Mouse (Mus musculus) liver, embryonic 14.5 days (tissue): ENCODE measurements around the gene Tmod2.
"Not testable (repeated sequence)": the region's sequence is repeated elsewhere in the genome, so short reads cannot be mapped to it uniquely, and the experiment has no call there.

ENCODE experiments used
- CTCF ChIP-seq: IDR thresholded peaks from 2 replicates; pipeline ENCODE4 v1.5.1; 2016; ENCODE audit warnings: antibody characterized with exemption, low read depth, control low read depth
- EP300 ChIP-seq: IDR thresholded peaks from 2 replicates; pipeline ENCODE4 v1.6.1; 2016; ENCODE audit warnings: antibody characterized with exemption, low read depth

DNA sequence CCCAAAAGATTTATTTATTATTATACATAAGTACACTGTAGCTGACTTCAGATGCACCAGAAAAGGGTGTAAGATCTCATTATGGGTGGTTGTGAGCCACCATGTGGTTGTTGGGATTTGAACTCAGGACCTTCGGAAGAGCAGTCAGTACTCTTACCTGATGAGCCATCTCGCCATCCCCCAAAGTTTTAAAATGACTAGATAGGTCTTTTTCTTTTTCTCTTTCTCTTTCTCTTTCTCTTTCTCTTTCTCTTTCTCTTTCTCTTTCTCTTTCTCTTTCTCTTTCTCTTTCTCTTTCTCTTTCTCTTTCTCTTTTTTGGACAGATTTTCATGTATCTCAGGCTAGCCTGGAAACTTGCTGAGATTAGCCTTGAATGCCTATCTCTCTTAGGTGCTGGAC is 8.6 kb upstream of the Tmod2 start:
- TF ChIP-seq CTCF, EP300: not testable (repeated sequence)
